Mouse (Mus musculus): ENCODE results near the gene Stambpl1. TPM values are rescaled to one million over a fixed set of nuclear protein-coding genes. Genes with fewer than 3 reads are reported as not detected.
A peak's percentile ranks its signal among the peaks of the same experiment; 100 is the strongest.

Stambpl1 gene
- polyA plus RNA-seq, 1 experiment from 2014 or later: 8.5 TPM

- no peak for ATAC-seq (ENCODE audit: insufficient number of reproducible peaks, insufficient read depth, low FRiP score, low TSS enrichment)
- Histone ChIP-seq H3K27me3 (no peaks in the 10 kb centered on the region), H3K4me1 (no peaks in the 10 kb centered on the region), H3K4me2 (replicated peaks) (no peak overlapping the region), H3K9ac (no peak overlapping the region), H3K27ac (no peak overlapping the region), H3K9me3 (no peaks in the 10 kb centered on the region), H3K36me3 (no peaks in the 10 kb centered on the region), H3K4me3 (no peak overlapping the region)
- WGBS: 16% methylated on average over 6 of the region's 6 CpGs
These were observed 52.0 kb downstream of the Stambpl1 start for GRCm38 (mm10) chr19:34244056-34244455.

GRCm38 (mm10) chr19:34248558-34248957 is 56.5 kb downstream of the Stambpl1 start:
- no peak overlapping the region for H3K4me2 ChIP-seq (replicated peaks)
- H3K4me1 ChIP-seq: peaks cover under 1% of the 10 kb centered on the region; the same call in 1 of the 2 replicates
- no peak overlapping the region for H3K9ac ChIP-seq
- H3K9me3 ChIP-seq: no peaks in the 10 kb centered on the region
- no peak overlapping the region for H3K27ac ChIP-seq
- no peaks in the 10 kb centered on the region for H3K27me3 ChIP-seq
- H3K36me3 ChIP-seq: no peaks in the 10 kb centered on the region
- ATAC-seq (ENCODE audit: insufficient number of reproducible peaks, insufficient read depth, low FRiP score, low TSS enrichment): no peak
- 79% methylated on average over 5 of the region's 5 CpGs for WGBS
- H3K4me3 ChIP-seq: no peak overlapping the region

DNA sequence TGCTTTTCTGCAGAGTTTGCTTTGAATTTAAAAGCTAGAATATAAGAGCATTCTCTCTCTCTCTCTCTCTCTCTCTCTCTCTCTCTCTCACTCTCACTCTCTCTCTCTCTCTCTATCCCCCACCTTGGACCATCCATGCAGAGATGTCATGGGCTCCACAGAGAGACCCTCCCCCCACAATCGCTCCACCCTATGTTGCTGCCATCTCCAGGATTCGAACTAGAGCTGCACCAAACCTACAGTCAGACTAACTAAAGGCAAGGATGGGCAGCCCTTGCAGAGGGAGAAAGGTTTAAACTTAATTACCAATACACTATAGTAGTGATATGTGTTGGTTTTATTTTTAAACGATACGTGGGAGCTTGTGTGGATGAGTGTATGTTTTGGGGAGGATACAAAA is 58.6 kb downstream of the Stambpl1 start:
- H3K4me2 ChIP-seq (replicated peaks): no peak overlapping the region
- H3K9ac ChIP-seq: no peak overlapping the region
- no peak for ATAC-seq (ENCODE audit: insufficient number of reproducible peaks, insufficient read depth, low FRiP score, low TSS enrichment)
- no peaks in the 10 kb centered on the region for H3K36me3 ChIP-seq
- peaks cover 10% of the 10 kb centered on the region for H3K4me1 ChIP-seq
- no peaks in the 10 kb centered on the region for H3K27me3 ChIP-seq
- no peak overlapping the region for H3K27ac ChIP-seq
- H3K4me3 ChIP-seq: no peak overlapping the region
- WGBS: 67% methylated on average over 4 of the region's 4 CpGs
- no peaks in the 10 kb centered on the region for H3K9me3 ChIP-seq

GRCm38 (mm10) chr19:34251900-34252299 is 59.9 kb downstream of the Stambpl1 start:
- H3K4me3 ChIP-seq: no peak overlapping the region
- no peaks in the 10 kb centered on the region for H3K27me3 ChIP-seq
- H3K4me1 ChIP-seq: peaks cover 10% of the 10 kb centered on the region
- H3K36me3 ChIP-seq: no peaks in the 10 kb centered on the region
- H3K27ac ChIP-seq: no peak overlapping the region
- H3K9ac ChIP-seq: no peak overlapping the region
- no peak overlapping the region for H3K4me2 ChIP-seq (replicated peaks)
- H3K9me3 ChIP-seq: no peaks in the 10 kb centered on the region
- ATAC-seq (ENCODE audit: insufficient number of reproducible peaks, insufficient read depth, low FRiP score, low TSS enrichment): no peak
- 67% methylated on average over 2 of the region's 2 CpGs for WGBS

- WGBS: 82% methylated on average over 9 of the region's 9 CpGs
- Histone ChIP-seq H3K27ac (0 out of 2 replicates have a peak overlapping the region, but pooled peaks have one; percentile 26), H3K4me1 (peaks cover 10% of the 10 kb centered on the region), H3K9ac (no peak overlapping the region), H3K4me2 (replicated peaks) (no peak overlapping the region), H3K36me3 (no peaks in the 10 kb centered on the region), H3K9me3 (no peaks in the 10 kb centered on the region), H3K4me3 (no peak overlapping the region), H3K27me3 (no peaks in the 10 kb centered on the region)
- ATAC-seq (ENCODE audit: insufficient number of reproducible peaks, insufficient read depth, low FRiP score, low TSS enrichment): no peak
These were observed 60.4 kb downstream of the Stambpl1 start for GRCm38 (mm10) chr19:34252450-34252849.

DNA sequence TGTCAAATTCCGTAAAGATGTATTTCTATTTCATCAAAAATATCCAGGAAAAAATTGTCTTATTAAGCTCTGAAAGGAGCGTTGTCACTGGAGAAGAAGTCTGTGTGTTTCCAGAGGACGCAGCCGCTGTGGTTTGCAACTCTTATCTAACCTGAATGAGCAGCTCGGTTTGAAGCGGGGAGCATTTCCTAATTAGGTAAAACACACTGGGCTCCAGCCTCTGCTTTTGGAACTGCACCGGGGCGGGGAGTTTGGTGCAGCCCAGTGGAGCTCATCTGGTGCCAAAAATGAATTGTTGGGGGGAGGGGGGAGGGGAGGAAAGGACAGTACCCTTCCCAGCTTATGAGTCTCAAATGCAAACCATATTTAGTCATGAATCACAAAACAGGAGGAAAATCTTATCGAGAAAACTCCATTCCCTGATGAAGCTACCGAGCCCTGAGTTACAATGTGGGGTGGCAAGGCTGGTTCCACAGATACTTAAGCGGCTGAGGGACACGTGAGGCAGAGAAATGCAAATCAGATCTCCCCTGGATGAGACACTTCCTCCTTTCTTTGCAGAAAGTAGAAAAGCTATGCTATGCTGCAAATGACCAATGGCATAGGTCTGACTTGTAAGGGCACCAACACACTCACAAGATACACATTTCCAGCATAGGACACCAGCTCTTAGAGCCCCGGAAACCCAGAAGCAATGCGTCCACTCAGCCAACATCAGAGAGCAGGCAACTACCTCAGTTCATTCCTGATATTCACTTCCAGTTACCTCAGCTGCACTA is 62.3 kb downstream of the Stambpl1 start:
- Histone ChIP-seq H3K9ac (no peak overlapping the region), H3K4me2 (replicated peaks) (peak overlapping the region; percentile 29; the same call in 1 of the 2 replicates)

GRCm38 (mm10) chr19:34254880-34255681 is 63.1 kb downstream of the Stambpl1 start, which contains the start of gene Acta2:
Acta2 (minus strand) TSS chr19:34255590.
- ATAC-seq (ENCODE audit: insufficient number of reproducible peaks, insufficient read depth, low FRiP score, low TSS enrichment): peak; percentile 85

More for the DNA sequence above, 62.3 kb downstream of the Stambpl1 start:
- Histone ChIP-seq H3K36me3 (no peaks in the 10 kb centered on the region), H3K27me3 (no peaks in the 10 kb centered on the region), H3K9me3 (no peaks in the 10 kb centered on the region), H3K4me1 (peaks cover 10% of the 10 kb centered on the region), H3K27ac (peak overlapping the region; percentile 41; the same call in 1 of the 2 replicates), H3K4me3 (0 out of 2 replicates have a peak overlapping the region, but pooled peaks have one; percentile 4)
- no peak for ATAC-seq (ENCODE audit: insufficient number of reproducible peaks, insufficient read depth, low FRiP score, low TSS enrichment)
- WGBS: 46% methylated on average over 14 of the region's 14 CpGs

GRCm38 (mm10) chr19:34256149-34256548 is 64.1 kb downstream of the Stambpl1 start:
- peaks cover 10% of the 10 kb centered on the region for H3K4me1 ChIP-seq
- H3K9me3 ChIP-seq: no peaks in the 10 kb centered on the region
- no peak overlapping the region for H3K9ac ChIP-seq
- no peak overlapping the region for H3K4me3 ChIP-seq
- no peak for ATAC-seq (ENCODE audit: insufficient number of reproducible peaks, insufficient read depth, low FRiP score, low TSS enrichment)
- no peak overlapping the region for H3K27ac ChIP-seq
- no peaks in the 10 kb centered on the region for H3K36me3 ChIP-seq
- H3K4me2 ChIP-seq (replicated peaks): no peak overlapping the region
- no peaks in the 10 kb centered on the region for H3K27me3 ChIP-seq
- 75% methylated on average over 5 of the region's 5 CpGs for WGBS

More at GRCm38 (mm10) chr19:34254880-34255681, 63.1 kb downstream of the Stambpl1 start, which contains the start of gene Acta2:
- no peaks in the 10 kb centered on the region for H3K27me3 ChIP-seq
- no peaks in the 10 kb centered on the region for H3K9me3 ChIP-seq
- H3K4me1 ChIP-seq: peaks cover 10% of the 10 kb centered on the region
- peak within 1 kb of the TSS; percentile 41 for H3K27ac ChIP-seq
- no peaks in the 10 kb centered on the region for H3K36me3 ChIP-seq
- H3K4me2 ChIP-seq (replicated peaks): peak within 1 kb of the TSS; percentile 29; the same call in 1 of the 2 replicates
- H3K9ac ChIP-seq: no peak within 1 kb of the TSS
- H3K4me3 ChIP-seq: 0 out of 2 replicates have a peak within 1 kb of the TSS, but pooled peaks have one; percentile 4
- WGBS: 56% methylated on average over 16 of the region's 16 CpGs

- Histone ChIP-seq H3K9ac (no peak overlapping the region), H3K27ac (no peak overlapping the region), H3K9me3 (no peaks in the 10 kb centered on the region), H3K4me1 (peaks cover 10% of the 10 kb centered on the region), H3K27me3 (no peaks in the 10 kb centered on the region), H3K36me3 (no peaks in the 10 kb centered on the region), H3K4me3 (no peak overlapping the region), H3K4me2 (replicated peaks) (no peak overlapping the region)
- WGBS: 86% methylated on average over 2 of the region's 2 CpGs
- ATAC-seq (ENCODE audit: insufficient number of reproducible peaks, insufficient read depth, low FRiP score, low TSS enrichment): no peak
These were observed 64.9 kb downstream of the Stambpl1 start for GRCm38 (mm10) chr19:34256936-34257335.

- H3K4me2 ChIP-seq (replicated peaks): no peak overlapping the region
- H3K27me3 ChIP-seq: no peaks in the 10 kb centered on the region
- no peaks in the 10 kb centered on the region for H3K4me1 ChIP-seq
- WGBS: 81% methylated on average over 2 of the region's 2 CpGs
- no peak for ATAC-seq (ENCODE audit: insufficient number of reproducible peaks, insufficient read depth, low FRiP score, low TSS enrichment)
- no peak overlapping the region for H3K27ac ChIP-seq
- H3K9ac ChIP-seq: no peak overlapping the region
- H3K4me3 ChIP-seq: no peak overlapping the region
- H3K9me3 ChIP-seq: no peaks in the 10 kb centered on the region
- H3K36me3 ChIP-seq: no peaks in the 10 kb centered on the region
These were observed 70.4 kb downstream of the Stambpl1 start for GRCm38 (mm10) chr19:34262273-34262974.

- Histone ChIP-seq H3K9ac (no peak overlapping the region), H3K27ac (no peak overlapping the region), H3K9me3 (no peaks in the 10 kb centered on the region), H3K27me3 (no peaks in the 10 kb centered on the region), H3K4me2 (replicated peaks) (no peak overlapping the region), H3K4me3 (no peak overlapping the region), H3K36me3 (no peaks in the 10 kb centered on the region), H3K4me1 (no peaks in the 10 kb centered on the region)
- ATAC-seq (ENCODE audit: insufficient number of reproducible peaks, insufficient read depth, low FRiP score, low TSS enrichment): no peak
- 72% methylated on average over 5 of the region's 5 CpGs for WGBS
These were observed 73.7 kb downstream of the Stambpl1 start for GRCm38 (mm10) chr19:34265604-34266193.
